Mouse (Mus musculus) stomach, embryonic 16.5 days (tissue): ENCODE data around the gene Rnf121. TPM values are rescaled to one million over a fixed set of nuclear protein-coding genes. Genes with fewer than 3 reads are reported as not detected.

ENCODE experiments used
- ATAC-seq: fragments of 200-750 bp; cut with Nextera tagmentation; 2 replicates; pipeline ENCODE4 v1.8.0; 2017; ENCODE audit warnings: moderate number of reproducible peaks, moderate TSS enrichment; ENCODE audit not compliant: insufficient read depth, low FRiP score
- H3K27ac ChIP-seq: fragments of 300-500 bp; sonication (generic); 2 replicates; pipeline ENCODE4 v1.5.1; 2014; ENCODE audit warnings: low read length
- H3K27me3 ChIP-seq: fragments of 300-500 bp; sonication (generic); 2 replicates; pipeline ENCODE4 v1.6.1; 2014; ENCODE audit warnings: low read length, control low read depth, mixed read lengths; ENCODE audit not compliant: control insufficient read depth, insufficient read depth
- H3K36me3 ChIP-seq: fragments of 300-500 bp; sonication (generic); 2 replicates; pipeline ENCODE4 v1.6.1; 2014; ENCODE audit warnings: low read length; ENCODE audit not compliant: control insufficient read depth, insufficient read depth
- H3K4me1 ChIP-seq: fragments of 300-500 bp; sonication (generic); 2 replicates; pipeline ENCODE4 v1.6.1; 2014; ENCODE audit warnings: low read length, control low read depth, mixed read lengths; ENCODE audit not compliant: control insufficient read depth, insufficient read depth
- H3K4me2 ChIP-seq: fragments of 300-500 bp; sonication (generic); 2 replicates; pipeline ENCODE4 v1.6.1; 2014; ENCODE audit warnings: low read depth, low read length, mixed read lengths
- H3K4me3 ChIP-seq: fragments of 300-500 bp; sonication (generic); replicated peaks from 2 replicates; pipeline ENCODE4 v1.5.1; 2014; ENCODE audit warnings: mild to moderate bottlenecking, low read length
- H3K9ac ChIP-seq: fragments of 300-500 bp; sonication (generic); 2 replicates; pipeline ENCODE4 v1.6.1; 2014; ENCODE audit warnings: low read length
- H3K9me3 ChIP-seq: fragments of 300-500 bp; sonication (generic); replicated peaks from 2 replicates; pipeline ENCODE4 v1.6.1; 2016; ENCODE audit warnings: low read length, control low read depth; ENCODE audit not compliant: control insufficient read depth
- WGBS: fragments of 180-500 bp; shearing (Covaris S2); extraction: QIAGEN DNeasy Blood & Tissue Kit; methylation state at CpG from one replicate; pipeline ENCODE4 v1.1.7; 2014; 5-methylcytosine and 5-hydroxymethylcytosine counted together
- polyA plus RNA-seq: library from polyadenylated mRNA; unstranded; fragments of >200 nt; fragmentation: Nextera tagmentation; extraction: Ambion mirVana; gene quantifications from 2 replicates; pipeline ENCODE4 v1.2.1, GENCODE M21; 2015

Gene Rnf121
- polyA plus RNA-seq, 1 experiment from 2014 or later: 27.0 TPM

GRCm38 (mm10) chr7:102017452-102017851 lies 47.8 kb downstream of the Rnf121 start:
- H3K4me1 ChIP-seq: no peaks in the 10 kb centered on the region
- no peak overlapping the region for H3K4me3 ChIP-seq
- H3K9me3 ChIP-seq: no peaks in the 10 kb centered on the region
- no peaks in the 10 kb centered on the region for H3K27me3 ChIP-seq
- WGBS: 71% methylated on average over 5 of the region's 5 CpGs
- H3K4me2 ChIP-seq: no peak overlapping the region
- no peak overlapping the region for H3K9ac ChIP-seq
- no peak for ATAC-seq
- no peak overlapping the region for H3K27ac ChIP-seq
- H3K36me3 ChIP-seq: peaks cover 16% of the 10 kb centered on the region

- no peak overlapping the region for H3K9ac ChIP-seq
- no peaks in the 10 kb centered on the region for H3K4me1 ChIP-seq
- H3K9me3 ChIP-seq: no peaks in the 10 kb centered on the region
- H3K4me2 ChIP-seq: no peak overlapping the region
- no peak overlapping the region for H3K27ac ChIP-seq
- H3K27me3 ChIP-seq: no peaks in the 10 kb centered on the region
- 81% methylated on average over 4 of the region's 4 CpGs for WGBS
- H3K36me3 ChIP-seq: peaks cover 12% of the 10 kb centered on the region
- no peak for ATAC-seq
- H3K4me3 ChIP-seq: no peak overlapping the region
Measured at GRCm38 (mm10) chr7:102016936-102017335, 48.3 kb downstream of the Rnf121 start.

GRCm38 (mm10) chr7:102014995-102015394 lies 50.3 kb downstream of the Rnf121 start:
- Histone ChIP-seq H3K9ac (no peak overlapping the region), H3K36me3 (peaks cover 20% of the 10 kb centered on the region), H3K4me1 (no peaks in the 10 kb centered on the region), H3K4me2 (no peak overlapping the region), H3K27ac (no peak overlapping the region), H3K27me3 (no peaks in the 10 kb centered on the region), H3K9me3 (no peaks in the 10 kb centered on the region), H3K4me3 (no peak overlapping the region)
- no peak for ATAC-seq
- 87% methylated on average over 2 of the region's 2 CpGs for WGBS

GRCm38 (mm10) chr7:102013416-102013815 lies 51.9 kb downstream of the Rnf121 start:
- ATAC-seq: no peak

GRCm38 (mm10) chr7:102011855-102012254 lies 53.4 kb downstream of the Rnf121 start:
- H3K36me3 ChIP-seq: peaks cover 31% of the 10 kb centered on the region
- H3K4me2 ChIP-seq: no peak overlapping the region
- H3K27me3 ChIP-seq: no peaks in the 10 kb centered on the region
- WGBS: 91% methylated on average over 9 of the region's 9 CpGs
- no peaks in the 10 kb centered on the region for H3K9me3 ChIP-seq
- H3K9ac ChIP-seq: no peak overlapping the region
- ATAC-seq: no peak
- H3K27ac ChIP-seq: no peak overlapping the region
- no peak overlapping the region for H3K4me3 ChIP-seq
- H3K4me1 ChIP-seq: no peaks in the 10 kb centered on the region

More at GRCm38 (mm10) chr7:102013416-102013815, 51.9 kb downstream of the Rnf121 start:
- Histone ChIP-seq H3K27me3 (no peaks in the 10 kb centered on the region), H3K4me1 (no peaks in the 10 kb centered on the region), H3K4me2 (no peak overlapping the region), H3K36me3 (peaks cover 33% of the 10 kb centered on the region), H3K9me3 (no peaks in the 10 kb centered on the region), H3K9ac (no peak overlapping the region), H3K27ac (no peak overlapping the region), H3K4me3 (no peak overlapping the region)
- 88% methylated on average over 8 of the region's 8 CpGs for WGBS

- WGBS: 72% methylated on average over 1 of the region's 1 CpGs
- no peak for ATAC-seq
- peaks cover 41% of the 10 kb centered on the region for H3K36me3 ChIP-seq
Measured at GRCm38 (mm10) chr7:102006520-102006919, 58.7 kb downstream of the Rnf121 start.

GRCm38 (mm10) chr7:102000921-102001630 lies 64.2 kb downstream of the Rnf121 start:
- Histone ChIP-seq H3K9ac (no peak overlapping the region), H3K4me3 (no peak overlapping the region), H3K27ac (no peak overlapping the region), H3K4me1 (peaks cover 4% of the 10 kb centered on the region; the same call in 1 of the 2 replicates), H3K9me3 (no peaks in the 10 kb centered on the region), H3K27me3 (no peaks in the 10 kb centered on the region), H3K36me3 (peaks cover 51% of the 10 kb centered on the region), H3K4me2 (no peak overlapping the region)
- ATAC-seq: no peak
- WGBS: 85% methylated on average over 26 of the region's 26 CpGs

More at GRCm38 (mm10) chr7:102006520-102006919, 58.7 kb downstream of the Rnf121 start:
- H3K9ac ChIP-seq: no peak overlapping the region
- no peaks in the 10 kb centered on the region for H3K27me3 ChIP-seq
- H3K27ac ChIP-seq: no peak overlapping the region
- no peaks in the 10 kb centered on the region for H3K4me1 ChIP-seq
- no peak overlapping the region for H3K4me2 ChIP-seq
- H3K9me3 ChIP-seq: no peaks in the 10 kb centered on the region
- H3K4me3 ChIP-seq: no peak overlapping the region

- H3K4me1 ChIP-seq: peaks cover 4% of the 10 kb centered on the region; the same call in 1 of the 2 replicates
- 88% methylated on average over 8 of the region's 8 CpGs for WGBS
- no peak overlapping the region for H3K9ac ChIP-seq
- no peaks in the 10 kb centered on the region for H3K9me3 ChIP-seq
- no peak for ATAC-seq
- H3K27me3 ChIP-seq: no peaks in the 10 kb centered on the region
- H3K36me3 ChIP-seq: peaks cover 58% of the 10 kb centered on the region
- H3K4me3 ChIP-seq: no peak overlapping the region
- H3K27ac ChIP-seq: 0 out of 2 replicates have a peak overlapping the region, but pooled peaks have one; percentile 31
- no peak overlapping the region for H3K4me2 ChIP-seq
Measured at GRCm38 (mm10) chr7:102000296-102000695, 65.0 kb downstream of the Rnf121 start.

- Histone ChIP-seq H3K4me3 (no peak overlapping the region), H3K27ac (no peak overlapping the region), H3K4me2 (no peak overlapping the region), H3K9ac (no peak overlapping the region), H3K9me3 (no peaks in the 10 kb centered on the region), H3K4me1 (peaks cover 4% of the 10 kb centered on the region; the same call in 1 of the 2 replicates), H3K27me3 (no peaks in the 10 kb centered on the region), H3K36me3 (peaks cover 61% of the 10 kb centered on the region)
- no peak for ATAC-seq
- WGBS: 94% methylated on average over 15 of the region's 15 CpGs
Measured at GRCm38 (mm10) chr7:101999461-102000151, 65.7 kb downstream of the Rnf121 start.
